In genomic region chr6:77215322-77215721, GRCm38 (mm10) we compare ENCODE assay signal across 15 mouse cellular contexts. TPM values are rescaled to one million over a fixed set of nuclear protein-coding genes. Genes with fewer than 3 reads are reported as not detected.
"Had no signal": no experiment of that assay in that cellular context is flagged by ENCODE, and none has a peak within 500 bp of the region (broad histone marks: within the 10 kb centered on the region; RNA-seq: fewer than 3 reads in every experiment).

No protein-coding gene starts in this region.

- H3K27me3 ChIP-seq: midbrain, embryonic 15.5 days; stomach, embryonic 15.5 days had no signal

- H3K27ac ChIP-seq: limb, embryonic 13.5 days; liver, embryonic 14.5 days; midbrain, embryonic 15.5 days; stomach, embryonic 15.5 days had no signal

- H3K4me2 ChIP-seq: limb, embryonic 13.5 days; midbrain, embryonic 15.5 days; stomach, embryonic 15.5 days had no signal

- ATAC-seq: intestine, postnatal 0 days; midbrain, embryonic 15.5 days had no signal

- H3K9me3 ChIP-seq: limb, embryonic 13.5 days; midbrain, embryonic 15.5 days; stomach, embryonic 15.5 days had no signal

- H3K4me3 ChIP-seq: limb, embryonic 13.5 days; midbrain, embryonic 15.5 days; stomach, embryonic 15.5 days had no signal

- H3K36me3 ChIP-seq: limb, embryonic 13.5 days; midbrain, embryonic 15.5 days; stomach, embryonic 15.5 days had no signal

- H3K9ac ChIP-seq: limb, embryonic 13.5 days; liver, embryonic 14.5 days; midbrain, embryonic 15.5 days; stomach, embryonic 15.5 days had no signal

- DNase-seq: kidney, adult 9 months; kidney, postnatal 10 days; kidney, postnatal 4 days; left cerebral cortex, postnatal 4 days; lung, adult 18-20 months; right cerebral cortex, postnatal 14 days; thymus, adult 2 months; thymus, postnatal 25 days had no signal

RNA-seq across cellular contexts. Expression of gene Lrrtm1, which starts 27.2 kb away (rescaled TPM):
- polyA plus RNA-seq: liver, adult 2 months; spleen, adult 2 months had no signal
